Mouse (Mus musculus) ES-Bruce4 (cell line): ENCODE results near the gene Sik3. TPM values are rescaled to one million over a fixed set of nuclear protein-coding genes. Genes with fewer than 3 reads are reported as not detected.

Source experiments
- H3K27ac ChIP-seq: 2 replicates; pipeline ENCODE4 v1.5.1; 2012; ENCODE audit warnings: low read length, inconsistent platforms; ENCODE audit not compliant: insufficient read depth
- H3K27me3 ChIP-seq: 2 replicates; pipeline ENCODE4 v1.6.1; 2012; ENCODE audit warnings: mild to moderate bottlenecking, low read length, inconsistent platforms; ENCODE audit not compliant: control insufficient read depth, poor library complexity, insufficient read depth, severe bottlenecking
- H3K36me3 ChIP-seq: 2 replicates; pipeline ENCODE4 v1.6.1; 2012; ENCODE audit warnings: inconsistent platforms, mild to moderate bottlenecking, low read length, moderate library complexity; ENCODE audit not compliant: control insufficient read depth, poor library complexity, insufficient read depth, severe bottlenecking
- H3K4me1 ChIP-seq: one replicate; pipeline ENCODE4 v1.8.1; 2011; ENCODE audit warnings: low read length; ENCODE audit not compliant: control insufficient read depth, insufficient read depth
- H3K4me3 ChIP-seq: 2 replicates; pipeline ENCODE4 v1.5.1; 2011; ENCODE audit warnings: low read depth, mild to moderate bottlenecking, low read length
- H3K9ac ChIP-seq: 2 replicates; pipeline ENCODE4 v1.6.1; 2012; ENCODE audit warnings: low read depth, mild to moderate bottlenecking, inconsistent platforms; ENCODE audit not compliant: poor library complexity, severe bottlenecking
- H3K9me3 ChIP-seq: replicated peaks from 2 replicates; pipeline ENCODE4 v1.6.1; 2012; ENCODE audit warnings: mild to moderate bottlenecking, low read length, inconsistent platforms; ENCODE audit not compliant: control insufficient read depth, poor library complexity, insufficient read depth, severe bottlenecking
- CTCF ChIP-seq: IDR thresholded peaks from one replicate; pipeline ENCODE4 v1.8.1; 2011; ENCODE audit warnings: low read depth, low read length
- EP300 ChIP-seq: IDR thresholded peaks from 2 replicates; pipeline ENCODE4 v1.6.1; 2011; ENCODE audit warnings: low read depth, low read length; ENCODE audit not compliant: insufficient read depth
- POLR2A ChIP-seq: IDR thresholded peaks from one replicate; pipeline ENCODE4 v1.8.1; 2011; ENCODE audit warnings: low read length; ENCODE audit not compliant: insufficient read depth
- polyA plus RNA-seq: library from polyadenylated mRNA; stranded (reverse); fragments of >200 nt; gene quantifications from 2 replicates; pipeline ENCODE4 v1.2.4, GENCODE M21; 2011; ENCODE audit warnings: low read depth; ENCODE audit not compliant: missing spikeins, insufficient read depth, insufficient read length

Sik3 gene
- polyA plus RNA-seq, 1 experiment = 23.2 TPM

- Histone ChIP-seq H3K27me3 (no peaks in the 10 kb centered on the region; the same call in 1 of the 2 replicates), H3K9me3 (no peaks in the 10 kb centered on the region), H3K36me3 (no peaks in the 10 kb centered on the region), H3K27ac (no peak overlapping the region), H3K4me1 (no peaks in the 10 kb centered on the region), H3K9ac (no peak overlapping the region), H3K4me3 (no peak overlapping the region)
- TF ChIP-seq EP300 (no peak), CTCF (no peak), POLR2A (no peak)
Measured at GRCm38 (mm10) chr9:46042387-46042786, 29.8 kb downstream of the Sik3 start.

GRCm38 (mm10) chr9:46043626-46044025, 31.0 kb downstream of the Sik3 start:
- Histone ChIP-seq H3K4me3 (no peak overlapping the region), H3K27ac (no peak overlapping the region), H3K36me3 (no peaks in the 10 kb centered on the region), H3K9ac (no peak overlapping the region), H3K4me1 (no peaks in the 10 kb centered on the region), H3K27me3 (no peaks in the 10 kb centered on the region; the same call in 1 of the 2 replicates), H3K9me3 (no peaks in the 10 kb centered on the region)
- TF ChIP-seq EP300 = no peak
- TF ChIP-seq CTCF = no peak
- no peak for TF ChIP-seq POLR2A

DNA sequence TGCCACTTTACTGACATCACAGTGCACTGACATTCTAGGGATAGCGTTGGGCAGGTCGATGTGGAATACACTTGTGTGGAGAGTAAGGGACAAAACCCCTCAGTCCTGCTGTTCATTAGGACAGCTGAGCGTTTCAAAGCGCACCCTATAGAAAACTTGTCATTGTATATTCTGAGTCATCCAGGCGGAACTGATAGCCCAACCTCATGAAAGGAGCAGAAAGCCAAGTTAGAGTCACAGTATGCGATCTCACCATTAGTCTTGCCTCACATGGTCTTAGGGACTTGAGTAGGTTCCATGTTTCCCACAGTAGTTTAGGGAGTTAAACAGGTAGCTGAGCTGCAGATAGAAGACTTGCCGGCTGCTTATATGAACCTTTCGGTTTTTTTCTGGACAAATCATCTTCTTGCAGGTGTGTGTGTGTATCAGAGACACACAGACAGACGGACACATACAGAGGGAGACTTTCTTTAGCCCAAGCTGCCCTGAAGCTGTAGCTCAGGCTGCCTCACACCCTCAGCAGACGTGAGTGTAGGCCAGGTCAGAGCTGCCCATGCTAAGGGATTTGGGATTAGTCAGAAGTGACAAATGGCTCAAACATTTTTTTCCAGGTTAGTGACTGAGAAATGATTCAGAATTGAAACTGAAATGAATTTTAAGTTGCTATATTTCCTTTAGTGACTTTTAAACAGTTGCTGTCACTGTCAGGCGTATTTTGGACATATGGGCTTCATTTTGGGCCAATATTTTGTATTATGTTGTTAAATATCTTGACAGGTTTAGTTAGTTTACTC, 34.3 kb downstream of the Sik3 start:
- Histone ChIP-seq H3K4me1 (no peaks in the 10 kb centered on the region), H3K4me3 (no peak overlapping the region), H3K27ac (no peak overlapping the region), H3K27me3 (no peaks in the 10 kb centered on the region), H3K36me3 (no peaks in the 10 kb centered on the region), H3K9ac (no peak overlapping the region), H3K9me3 (no peaks in the 10 kb centered on the region)
- TF ChIP-seq CTCF (no peak), POLR2A (no peak), EP300 (no peak)

DNA sequence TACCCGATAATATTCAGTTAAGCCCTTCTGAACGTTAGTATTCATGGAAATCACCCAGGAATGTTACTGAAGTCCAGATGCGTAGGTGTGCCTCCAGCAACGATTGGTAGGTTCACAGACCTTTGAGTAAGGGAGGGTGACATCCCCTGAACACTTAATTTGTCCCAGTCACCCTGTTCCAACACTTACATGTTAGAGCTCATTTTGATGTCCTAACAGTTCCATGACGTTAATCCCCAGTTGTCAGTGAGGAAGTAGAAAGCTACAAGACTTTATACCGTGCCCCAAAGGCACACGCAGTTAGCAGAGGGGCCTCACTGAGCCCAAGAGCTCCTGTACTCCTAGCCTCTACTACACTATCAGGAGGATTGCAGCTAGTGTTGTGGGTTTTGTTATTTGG, 36.9 kb downstream of the Sik3 start:
- no peak overlapping the region for H3K9ac ChIP-seq
- no peak overlapping the region for H3K27ac ChIP-seq
- H3K9me3 ChIP-seq = no peaks in the 10 kb centered on the region
- H3K36me3 ChIP-seq = no peaks in the 10 kb centered on the region
- no peak overlapping the region for H3K4me3 ChIP-seq
- no peaks in the 10 kb centered on the region for H3K4me1 ChIP-seq
- no peak for TF ChIP-seq CTCF
- no peak for TF ChIP-seq POLR2A
- no peak for TF ChIP-seq EP300
- H3K27me3 ChIP-seq = no peaks in the 10 kb centered on the region

GRCm38 (mm10) chr9:46050203-46050602, 37.6 kb downstream of the Sik3 start:
- Histone ChIP-seq H3K9ac (no peak overlapping the region), H3K4me3 (no peak overlapping the region), H3K27ac (no peak overlapping the region), H3K27me3 (no peaks in the 10 kb centered on the region), H3K9me3 (no peaks in the 10 kb centered on the region), H3K4me1 (no peaks in the 10 kb centered on the region), H3K36me3 (no peaks in the 10 kb centered on the region)
- no peak for TF ChIP-seq POLR2A
- TF ChIP-seq CTCF = no peak
- no peak for TF ChIP-seq EP300

DNA sequence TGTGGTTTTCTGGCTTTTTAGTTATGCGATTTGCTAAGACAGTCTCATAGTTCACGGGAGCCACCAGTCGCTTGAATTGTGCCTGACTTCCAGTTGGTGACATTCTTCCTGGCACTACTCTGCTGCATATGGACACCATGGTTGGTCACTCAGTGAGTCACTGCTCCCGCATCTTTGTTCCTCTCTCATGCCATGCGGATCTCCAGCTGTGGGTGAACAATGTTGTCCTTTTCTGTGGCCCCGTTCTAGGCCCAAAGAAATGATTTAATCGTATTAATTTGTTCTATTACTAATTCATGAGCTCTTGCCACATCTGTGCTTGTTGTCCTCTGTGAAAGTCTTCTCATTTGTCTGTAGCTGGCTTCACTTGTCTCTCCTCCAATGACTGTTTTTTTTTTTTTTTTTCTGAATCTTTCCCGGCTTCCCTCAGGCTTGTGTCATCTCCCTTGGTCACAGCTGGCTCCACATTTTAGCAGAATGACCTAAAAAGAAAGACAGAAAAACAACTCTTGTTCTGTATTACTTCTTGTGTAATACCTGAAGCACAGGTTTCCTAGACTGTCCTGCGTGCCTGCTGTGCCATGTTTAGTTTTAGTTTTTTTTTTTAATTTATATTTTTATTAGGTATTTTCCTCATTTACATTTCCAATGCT, 40.5 kb downstream of the Sik3 start:
- Histone ChIP-seq H3K36me3 (no peaks in the 10 kb centered on the region), H3K27me3 (no peaks in the 10 kb centered on the region), H3K9ac (no peak overlapping the region), H3K4me3 (no peak overlapping the region), H3K27ac (no peak overlapping the region), H3K4me1 (peaks cover 6% of the 10 kb centered on the region), H3K9me3 (no peaks in the 10 kb centered on the region)
- no peak for TF ChIP-seq POLR2A
- no peak for TF ChIP-seq EP300
